Mouse (Mus musculus): ENCODE data around the gene Cmc2. TPM values are rescaled to one million over a fixed set of nuclear protein-coding genes. Genes with fewer than 3 reads are reported as not detected.

The Cmc2 gene
- polyA plus RNA-seq, 1 experiment = 81.1 TPM

Other genes starting within 250 kb of the Cmc2 start
- gene Cdyl2, start 188.5 kb downstream of the Cmc2 start, polyA plus RNA-seq (2012; ENCODE audit: insufficient read depth, insufficient read length, missing spikeins) = 2.0 and 3.6 TPM in 2 replicates
- gene Cenpn, start 275 bp upstream of the Cmc2 start, polyA plus RNA-seq (2012; ENCODE audit: insufficient read depth, insufficient read length, missing spikeins) = 1.5 and 2.1 TPM in 2 replicates
- gene Atmin, start 21.9 kb upstream of the Cmc2 start, polyA plus RNA-seq (2012; ENCODE audit: insufficient read depth, insufficient read length, missing spikeins) = 5.1 and 8.7 TPM in 2 replicates
- 0.36 and 0.58 TPM in 2 replicates for gene 1700030J22Rik, start 57.5 kb upstream of the Cmc2 start, polyA plus RNA-seq (2012; ENCODE audit: insufficient read depth, insufficient read length, missing spikeins)
- 205 and 234 TPM in 2 replicates for gene Gcsh, start 72.1 kb upstream of the Cmc2 start, polyA plus RNA-seq (2012; ENCODE audit: insufficient read depth, insufficient read length, missing spikeins)
- gene Pkd1l2, start 161.0 kb upstream of the Cmc2 start, polyA plus RNA-seq (2012; ENCODE audit: insufficient read depth, insufficient read length, missing spikeins) = not detected in 2 replicates
- not detected in 2 replicates for gene Bco1, start 174.4 kb upstream of the Cmc2 start, polyA plus RNA-seq (2012; ENCODE audit: insufficient read depth, insufficient read length, missing spikeins)
- gene Gan, start 236.7 kb upstream of the Cmc2 start, polyA plus RNA-seq (2012; ENCODE audit: insufficient read depth, insufficient read length, missing spikeins) = 2.2 and 3.1 TPM in 2 replicates